Mouse (Mus musculus) lung, adult 2 months (tissue): ENCODE data around the gene Fam198b. TPM values are rescaled to one million over a fixed set of nuclear protein-coding genes. Genes with fewer than 3 reads are reported as not detected.

Experiments used
- DNase-seq: peaks from one replicate; pipeline ENCODE4 v3.0.0; 2022
- H3K4me1 ChIP-seq: fragments of 200-500 bp; 2 replicates; pipeline ENCODE4 v1.6.1; 2011; ENCODE audit warnings: low read length; ENCODE audit not compliant: control insufficient read depth, insufficient read depth
- H3K4me3 ChIP-seq: fragments of 200-500 bp; replicated peaks from 2 replicates; pipeline ENCODE3; 2011; ENCODE audit warnings: low read depth, mild to moderate bottlenecking, control low read depth, low read length; ENCODE audit errors: extremely low read depth
- CTCF ChIP-seq: fragments of 200-500 bp; IDR thresholded peaks from 2 replicates; pipeline ENCODE4 v1.5.1; 2011; ENCODE audit warnings: mild to moderate bottlenecking, low read length, control low read depth; ENCODE audit not compliant: insufficient read depth
- POLR2A ChIP-seq: fragments of 200-500 bp; IDR thresholded peaks from 2 replicates; pipeline ENCODE4 v1.6.1; 2011; ENCODE audit warnings: low read depth, mild to moderate bottlenecking, control low read depth, low read length, borderline replicate concordance; ENCODE audit errors: extremely low read depth
- WGBS: fragments of 180-500 bp; shearing (Covaris S2); methylation state at CpG from one replicate; pipeline ENCODE4 v1.1.7; 2018; 5-methylcytosine and 5-hydroxymethylcytosine counted together
- polyA plus RNA-seq: library from polyadenylated mRNA; depleted of rRNA; stranded (reverse); fragments of >200 nt; gene quantifications from 2 replicates; pipeline ENCODE4 v1.2.3, GENCODE M21; 2012; rRNA removed

The Fam198b gene
- polyA plus RNA-seq = 16.5 and 20.3 TPM in 2 replicates

- 35% methylated on average over 5 of the region's 5 CpGs for WGBS
- Histone ChIP-seq H3K4me3 (peak within 1 kb of the TSS; percentile 59), H3K4me1 (peaks cover 6% of the 10 kb centered on the region)
- DNase-seq = no peak
- TF ChIP-seq POLR2A (no peak), CTCF (no peak)
Observed at GRCm38 (mm10) chr3:79884305-79884704, at the start of gene Fam198b. Gene Fam198b, plus strand, starts transcription at chr3:79884533.

GRCm38 (mm10) chr3:79838751-79839150 is 45.6 kb upstream of the Fam198b start:
- Histone ChIP-seq H3K4me1 (peaks cover 5% of the 10 kb centered on the region; the same call in 1 of the 2 replicates), H3K4me3 (no peak overlapping the region)
- WGBS = 62% methylated on average over 6 of the region's 6 CpGs
- TF ChIP-seq CTCF (peak; percentile 43; the same call in 1 of the 2 replicates), POLR2A (no peak)
- no peak for DNase-seq

- Histone ChIP-seq H3K4me3 (no peak overlapping the region), H3K4me1 (peaks cover 7% of the 10 kb centered on the region; the same call in 1 of the 2 replicates)
- TF ChIP-seq POLR2A (no peak), CTCF (no peak)
- no peak for DNase-seq
- WGBS = 58% methylated on average over 6 of the region's 6 CpGs
Observed at GRCm38 (mm10) chr3:79841475-79841874, 42.9 kb upstream of the Fam198b start.

- Histone ChIP-seq H3K4me1 (peaks cover 7% of the 10 kb centered on the region; the same call in 1 of the 2 replicates), H3K4me3 (peak overlapping the region; percentile 100)
- 4% methylated on average over 12 of the region's 12 CpGs for WGBS
- peak; percentile 25 for DNase-seq
- no peak for TF ChIP-seq CTCF
- TF ChIP-seq POLR2A = no peak
Observed at GRCm38 (mm10) chr3:79842165-79842564, 42.2 kb upstream of the Fam198b start.

- H3K4me3 ChIP-seq = peak overlapping the region; percentile 100
- peaks cover 7% of the 10 kb centered on the region; the same call in 1 of the 2 replicates for H3K4me1 ChIP-seq
- under 1% methylated on average over 19 of the region's 19 CpGs for WGBS
- peak; percentile 81 for DNase-seq
- TF ChIP-seq POLR2A (peak; percentile 61; the same call in 1 of the 2 replicates), CTCF (no peak)
Observed at GRCm38 (mm10) chr3:79842616-79843016, 41.7 kb upstream of the Fam198b start.

GRCm38 (mm10) chr3:79843999-79844398 is 40.3 kb upstream of the Fam198b start:
- TF ChIP-seq POLR2A (no peak), CTCF (no peak)
- no peak for DNase-seq
- Histone ChIP-seq H3K4me1 (peaks cover 7% of the 10 kb centered on the region; the same call in 1 of the 2 replicates), H3K4me3 (no peak overlapping the region)
- WGBS = 79% methylated on average over 9 of the region's 9 CpGs

GRCm38 (mm10) chr3:79846633-79847032 is 37.7 kb upstream of the Fam198b start:
- WGBS = 82% methylated on average over 5 of the region's 5 CpGs
- no peak for DNase-seq
- H3K4me1 ChIP-seq = peaks cover 5% of the 10 kb centered on the region; the same call in 1 of the 2 replicates
- no peak overlapping the region for H3K4me3 ChIP-seq
- no peak for TF ChIP-seq CTCF
- TF ChIP-seq POLR2A = no peak

GRCm38 (mm10) chr3:79848841-79849240 is 35.5 kb upstream of the Fam198b start:
- H3K4me1 ChIP-seq = peaks cover 9% of the 10 kb centered on the region
- WGBS = 43% methylated on average over 4 of the region's 4 CpGs
- no peak overlapping the region for H3K4me3 ChIP-seq
- no peak for DNase-seq
- TF ChIP-seq CTCF = no peak
- no peak for TF ChIP-seq POLR2A

- H3K4me3 ChIP-seq = no peak overlapping the region
- no peak for TF ChIP-seq POLR2A
- TF ChIP-seq CTCF = no peak
- H3K4me1 ChIP-seq = peaks cover 8% of the 10 kb centered on the region
- no peak for DNase-seq
- WGBS = 78% methylated on average over 2 of the region's 2 CpGs
Observed at GRCm38 (mm10) chr3:79849621-79850020, 34.7 kb upstream of the Fam198b start.

GRCm38 (mm10) chr3:79850656-79851055 is 33.7 kb upstream of the Fam198b start:
- 58% methylated on average over 6 of the region's 6 CpGs for WGBS

GRCm38 (mm10) chr3:79852108-79852507 is 32.2 kb upstream of the Fam198b start:
- no peak for DNase-seq
- TF ChIP-seq CTCF (no peak), POLR2A (no peak)
- H3K4me3 ChIP-seq = no peak overlapping the region
- H3K4me1 ChIP-seq = peaks cover 8% of the 10 kb centered on the region
- WGBS = 44% methylated on average over 3 of the region's 3 CpGs

More at GRCm38 (mm10) chr3:79850656-79851055, 33.7 kb upstream of the Fam198b start:
- peaks cover 8% of the 10 kb centered on the region for H3K4me1 ChIP-seq
- no peak for DNase-seq
- H3K4me3 ChIP-seq = no peak overlapping the region
- TF ChIP-seq CTCF (no peak), POLR2A (no peak)

GRCm38 (mm10) chr3:79852654-79853166 is 31.6 kb upstream of the Fam198b start, which contains the start of gene Tmem144:
Gene Tmem144, minus strand, starts transcription at chr3:79852773.
- TF ChIP-seq POLR2A (0 out of 2 replicates have a peak, but pooled peaks have one; percentile 17), CTCF (no peak)
- peaks cover 8% of the 10 kb centered on the region for H3K4me1 ChIP-seq
- DNase-seq = no peak
- 45% methylated on average over 8 of the region's 8 CpGs for WGBS
- no peak within 1 kb of the TSS for H3K4me3 ChIP-seq
